Mouse (Mus musculus) neural tube, embryonic 12.5 days (tissue): ENCODE results near the gene Enpp7. TPM values are rescaled to one million over a fixed set of nuclear protein-coding genes. Genes with fewer than 3 reads are reported as not detected.

Experiments used
- ATAC-seq: fragments of 200-750 bp; cut with Nextera tagmentation; 2 replicates; pipeline ENCODE4 v1.8.0; 2017; ENCODE audit warnings: low read depth, mild to moderate bottlenecking, moderate TSS enrichment, moderate library complexity; ENCODE audit not compliant: low FRiP score
- H3K27ac ChIP-seq: fragments of 300-500 bp; sonication (generic); 2 replicates; pipeline ENCODE4 v1.5.1; 2016
- H3K27me3 ChIP-seq: fragments of 300-500 bp; sonication (generic); replicated peaks from 2 replicates; pipeline ENCODE4 v1.6.1; 2016; ENCODE audit warnings: mild to moderate bottlenecking
- H3K36me3 ChIP-seq: fragments of 300-500 bp; sonication (generic); 2 replicates; pipeline ENCODE4 v1.6.1; 2016; ENCODE audit warnings: mild to moderate bottlenecking
- H3K4me1 ChIP-seq: fragments of 300-500 bp; sonication (generic); 2 replicates; pipeline ENCODE4 v1.6.1; 2016
- H3K4me2 ChIP-seq: fragments of 300-500 bp; sonication (generic); replicated peaks from 2 replicates; pipeline ENCODE4 v1.6.1; 2016; ENCODE audit warnings: mild to moderate bottlenecking
- H3K4me3 ChIP-seq: fragments of 300-500 bp; sonication (generic); 2 replicates; pipeline ENCODE4 v1.5.1; 2016
- H3K9ac ChIP-seq: fragments of 300-500 bp; sonication (generic); 2 replicates; pipeline ENCODE4 v1.6.1; 2016; ENCODE audit warnings: mild to moderate bottlenecking
- H3K9me3 ChIP-seq: fragments of 300-500 bp; sonication (generic); 2 replicates; pipeline ENCODE4 v1.6.1; 2016; ENCODE audit warnings: mild to moderate bottlenecking
- WGBS: fragments of 180-500 bp; shearing (Covaris S2); methylation state at CpG from one replicate; pipeline ENCODE4 v1.1.7; 2016; 5-methylcytosine and 5-hydroxymethylcytosine counted together
- polyA plus RNA-seq: library from polyadenylated mRNA; unstranded; fragments of >200 nt; fragmentation: Nextera tagmentation; extraction: Ambion mirVana; gene quantifications from 2 replicates; pipeline ENCODE4 v1.2.1, GENCODE M21; 2016

Gene Enpp7
- polyA plus RNA-seq, 1 experiment from 2014 or later, result not detected

DNA sequence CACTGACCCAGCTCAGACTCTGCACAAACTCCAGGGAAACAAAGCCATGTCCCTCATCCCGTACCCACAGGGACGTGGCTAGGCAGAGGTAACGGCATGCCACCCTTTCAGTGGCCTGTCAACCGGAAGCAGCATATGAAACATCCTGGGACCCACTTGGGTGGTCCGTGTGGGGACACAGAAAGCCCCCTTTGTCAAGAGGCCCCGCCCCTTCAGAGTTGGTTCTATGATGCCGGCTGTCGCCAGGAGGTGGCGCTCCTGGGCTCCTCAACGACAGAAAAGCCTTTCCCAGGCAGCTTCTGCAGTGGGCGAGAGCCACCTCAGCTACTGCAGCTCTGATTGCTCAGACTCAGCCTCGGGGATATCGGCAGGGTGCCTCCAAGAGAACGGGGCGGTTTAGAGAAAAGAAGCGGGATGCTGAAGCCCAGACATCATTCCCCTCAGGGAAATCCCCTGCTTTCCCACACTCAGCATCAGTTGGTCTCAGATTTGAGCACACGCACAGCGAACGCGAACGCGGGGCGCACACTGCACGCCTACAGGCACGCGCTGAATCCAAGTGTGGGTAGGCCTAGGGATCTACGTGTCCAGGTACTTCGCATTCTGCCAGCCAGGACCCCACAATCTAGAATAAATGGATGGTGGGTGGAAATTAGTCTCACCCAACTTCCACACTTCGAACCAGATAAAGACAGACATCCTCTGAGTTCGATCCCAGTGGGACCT lies 10.7 kb downstream of the Enpp7 start:
- ATAC-seq, result peak; percentile 73
- 7% methylated on average over 30 of the region's 30 CpGs for WGBS
- Histone ChIP-seq H3K27ac (no peak overlapping the region), H3K36me3 (no peaks in the 10 kb centered on the region), H3K4me2 (peak overlapping the region; percentile 52), H3K27me3 (0 out of 2 replicates have a peak, but pooled peaks cover 9% of the 10 kb centered on the region), H3K9me3 (no peaks in the 10 kb centered on the region), H3K4me3 (peak overlapping the region; percentile 8; the same call in 1 of the 2 replicates), H3K4me1 (peaks cover 28% of the 10 kb centered on the region), H3K9ac (no peak overlapping the region; the same call in 1 of the 2 replicates)

DNA sequence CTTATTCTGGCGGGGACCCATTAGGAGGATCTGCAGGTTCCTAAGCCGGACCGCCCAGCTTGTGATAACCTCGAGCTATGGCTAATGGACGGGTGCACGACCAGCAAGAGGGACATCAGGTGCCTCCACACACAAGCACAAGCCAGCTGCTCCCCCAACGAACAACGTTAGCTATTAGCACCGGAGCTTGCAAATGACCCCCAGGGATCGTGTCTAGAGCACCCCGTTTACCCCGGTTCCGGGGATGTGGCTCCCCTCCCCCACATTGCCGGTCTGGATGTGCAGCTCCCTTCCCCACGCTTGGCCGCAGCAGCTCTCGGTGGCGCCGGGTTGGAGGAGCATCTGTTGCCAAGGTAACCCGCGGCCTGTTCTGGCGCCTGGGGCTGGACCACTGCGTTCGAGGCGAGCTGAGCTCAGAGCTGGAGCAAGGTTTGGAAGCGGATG lies 11.4 kb downstream of the Enpp7 start:
- Histone ChIP-seq H3K4me3 (no peak overlapping the region), H3K27me3 (0 out of 2 replicates have a peak, but pooled peaks cover 9% of the 10 kb centered on the region), H3K27ac (peak overlapping the region; percentile 50; the same call in 1 of the 2 replicates), H3K9me3 (0 out of 2 replicates have a peak, but pooled peaks cover 4% of the 10 kb centered on the region), H3K4me1 (peaks cover 28% of the 10 kb centered on the region), H3K4me2 (peak overlapping the region; percentile 52), H3K36me3 (no peaks in the 10 kb centered on the region), H3K9ac (no peak overlapping the region)
- WGBS, result 3% methylated on average over 26 of the region's 26 CpGs
- ATAC-seq, result peak; percentile 59

GRCm38 (mm10) chr11:119000877-119001276 lies 12.9 kb downstream of the Enpp7 start:
- Histone ChIP-seq H3K4me2 (no peak overlapping the region), H3K27me3 (0 out of 2 replicates have a peak, but pooled peaks cover 5% of the 10 kb centered on the region), H3K9me3 (0 out of 2 replicates have a peak, but pooled peaks cover 4% of the 10 kb centered on the region), H3K27ac (no peak overlapping the region), H3K9ac (no peak overlapping the region), H3K4me1 (peaks cover 20% of the 10 kb centered on the region), H3K4me3 (no peak overlapping the region), H3K36me3 (no peaks in the 10 kb centered on the region)
- ATAC-seq, result no peak
- 58% methylated on average over 2 of the region's 2 CpGs for WGBS

DNA sequence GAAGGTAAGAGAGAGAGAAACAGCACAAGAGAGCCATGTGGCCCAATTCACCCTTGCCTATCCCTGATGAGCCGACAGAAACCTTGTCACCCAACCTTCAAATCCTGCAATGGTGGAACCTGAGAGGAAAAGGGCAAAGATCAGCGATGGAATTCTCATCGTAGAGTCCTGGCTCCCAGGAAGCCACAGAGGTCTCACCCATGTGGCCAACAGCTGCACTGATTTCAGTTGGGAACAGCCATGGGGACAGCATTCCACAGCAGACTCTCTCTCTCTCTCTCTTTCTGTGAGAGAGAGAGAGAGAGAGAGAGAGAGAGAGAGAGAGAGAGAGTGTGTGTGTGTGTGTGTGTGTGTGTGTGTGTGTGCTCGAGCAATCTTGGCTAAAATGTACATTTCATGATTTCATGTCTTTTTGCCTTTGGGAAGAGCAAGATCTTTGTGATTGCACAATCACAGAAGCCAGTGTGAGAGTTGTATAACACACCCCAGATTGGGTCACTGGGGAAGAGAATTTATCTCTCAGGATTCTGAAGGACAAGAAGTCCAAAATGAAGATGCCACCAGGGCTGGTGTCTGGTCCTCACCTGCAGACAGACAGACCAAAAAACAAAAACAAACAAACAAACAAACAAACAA lies 13.6 kb downstream of the Enpp7 start:
- no peak for ATAC-seq
- Histone ChIP-seq H3K27ac (no peak overlapping the region), H3K27me3 (0 out of 2 replicates have a peak, but pooled peaks cover 5% of the 10 kb centered on the region), H3K4me2 (no peak overlapping the region), H3K9me3 (0 out of 2 replicates have a peak, but pooled peaks cover 4% of the 10 kb centered on the region), H3K4me3 (no peak overlapping the region), H3K9ac (no peak overlapping the region), H3K4me1 (peaks cover 18% of the 10 kb centered on the region), H3K36me3 (no peaks in the 10 kb centered on the region)
- WGBS, result 65% methylated on average over 4 of the region's 4 CpGs

GRCm38 (mm10) chr11:119005547-119006275 lies 17.7 kb downstream of the Enpp7 start:
- Histone ChIP-seq H3K4me3 (no peak overlapping the region), H3K4me1 (no peaks in the 10 kb centered on the region), H3K9ac (no peak overlapping the region), H3K27ac (no peak overlapping the region), H3K9me3 (0 out of 2 replicates have a peak, but pooled peaks cover 4% of the 10 kb centered on the region), H3K36me3 (no peaks in the 10 kb centered on the region), H3K27me3 (no peaks in the 10 kb centered on the region), H3K4me2 (no peak overlapping the region)
- WGBS, result 93% methylated on average over 10 of the region's 10 CpGs
- ATAC-seq, result no peak

DNA sequence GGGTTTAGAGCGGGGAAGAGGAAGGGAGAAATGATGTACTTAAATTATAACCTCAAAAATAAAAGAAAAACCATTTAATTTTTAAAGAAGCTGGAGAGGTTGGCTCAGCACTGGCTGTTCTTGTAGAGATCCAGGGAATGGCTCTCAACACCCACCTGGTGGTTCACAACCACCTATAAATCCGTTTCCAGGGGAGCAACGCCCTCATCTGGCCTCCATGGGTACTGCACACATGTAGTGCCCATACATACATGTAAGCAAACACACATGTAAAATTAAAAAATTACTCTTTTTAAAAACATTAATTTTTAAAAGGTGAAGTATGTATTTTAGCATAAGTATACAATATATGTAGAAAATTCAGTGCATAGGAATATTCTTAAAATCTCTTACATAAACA lies 18.5 kb downstream of the Enpp7 start:
- no peak overlapping the region for H3K4me3 ChIP-seq

DNA sequence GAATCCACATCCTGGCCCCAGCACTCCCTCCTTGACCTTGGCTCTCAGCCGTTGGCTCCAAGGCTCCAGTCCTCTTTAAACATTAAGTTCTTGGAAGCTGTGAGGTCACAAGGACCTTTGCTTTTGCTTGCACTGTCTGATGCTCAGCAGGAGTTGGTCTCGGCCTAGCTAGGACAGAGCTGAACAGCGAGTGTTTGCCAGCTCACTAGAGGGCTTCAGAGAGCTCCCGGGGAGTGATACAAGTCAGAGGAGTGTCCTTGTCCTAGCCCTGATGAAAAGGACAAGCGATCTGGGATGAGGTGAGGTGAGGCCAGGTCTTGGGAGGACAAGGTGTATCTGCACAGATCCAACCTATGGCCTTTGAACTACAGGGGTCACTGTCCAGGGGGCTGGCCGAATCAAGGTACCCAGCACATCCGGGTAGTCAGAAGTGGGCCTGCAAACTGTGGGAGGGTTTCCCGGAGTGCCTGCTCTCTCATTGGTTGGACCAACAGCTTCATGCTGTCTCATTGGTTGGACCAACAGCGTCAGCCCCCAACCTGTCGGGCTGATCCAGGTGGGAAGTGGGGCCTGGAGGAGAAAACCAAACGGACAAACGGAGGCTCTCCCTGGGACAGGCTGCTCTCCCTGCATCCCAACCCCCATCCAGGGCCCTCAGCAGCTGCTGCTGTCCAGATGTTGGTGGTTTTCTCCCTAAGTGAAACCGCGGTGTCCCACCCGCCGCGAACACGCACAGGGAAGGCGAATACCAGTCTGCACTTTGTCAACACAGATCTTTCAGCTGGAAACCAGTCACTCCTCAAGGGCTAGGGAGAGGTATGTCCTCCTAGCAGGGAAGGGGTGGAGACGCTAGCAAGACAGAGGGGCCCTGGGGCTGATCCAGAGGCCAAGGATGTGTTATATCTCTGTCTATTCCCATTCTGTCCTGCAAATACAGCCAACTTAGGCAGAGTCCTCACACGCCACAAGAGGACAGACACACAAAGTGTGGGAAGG lies 19.8 kb downstream of the Enpp7 start:
- Histone ChIP-seq H3K27me3 (no peaks in the 10 kb centered on the region), H3K4me2 (peak overlapping the region; percentile 49), H3K9me3 (0 out of 2 replicates have a peak, but pooled peaks cover 4% of the 10 kb centered on the region), H3K36me3 (no peaks in the 10 kb centered on the region), H3K27ac (no peak overlapping the region), H3K4me1 (no peaks in the 10 kb centered on the region), H3K4me3 (0 out of 2 replicates have a peak overlapping the region, but pooled peaks have one; percentile 17), H3K9ac (no peak overlapping the region)
- WGBS, result 21% methylated on average over 21 of the region's 21 CpGs
- ATAC-seq, result no peak

More for the DNA sequence above, 18.5 kb downstream of the Enpp7 start:
- WGBS, result 71% methylated on average over 3 of the region's 3 CpGs
- no peaks in the 10 kb centered on the region for H3K4me1 ChIP-seq
- ATAC-seq, result no peak
- no peak overlapping the region for H3K27ac ChIP-seq
- H3K9ac ChIP-seq, result no peak overlapping the region
- H3K36me3 ChIP-seq, result no peaks in the 10 kb centered on the region
- no peaks in the 10 kb centered on the region for H3K27me3 ChIP-seq
- no peak overlapping the region for H3K4me2 ChIP-seq
- H3K9me3 ChIP-seq, result 0 out of 2 replicates have a peak, but pooled peaks cover 4% of the 10 kb centered on the region

DNA sequence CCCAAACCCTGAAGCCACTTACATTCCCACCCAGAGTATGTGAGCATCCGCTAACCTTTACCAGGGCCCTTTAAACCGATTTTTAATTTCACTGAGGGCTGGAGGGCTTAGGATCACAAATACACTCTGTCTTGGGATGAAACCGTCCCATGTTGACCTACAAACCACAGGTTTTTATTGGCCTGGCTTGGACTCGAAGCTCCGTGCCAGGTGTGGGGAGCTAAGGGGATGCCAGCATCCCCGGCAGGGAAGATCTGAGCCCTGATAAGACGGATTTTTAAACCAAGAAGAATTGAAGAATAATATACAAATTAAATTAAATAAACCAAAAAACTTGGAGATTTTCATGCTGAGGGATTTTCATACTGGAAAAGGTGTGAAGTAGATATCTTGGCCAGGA lies 26.5 kb downstream of the Enpp7 start:
- WGBS, result 87% methylated on average over 7 of the region's 7 CpGs
- Histone ChIP-seq H3K36me3 (no peaks in the 10 kb centered on the region), H3K27me3 (no peaks in the 10 kb centered on the region), H3K4me1 (no peaks in the 10 kb centered on the region; the same call in none of the 2 replicates), H3K27ac (no peak overlapping the region), H3K9me3 (no peaks in the 10 kb centered on the region), H3K4me3 (no peak overlapping the region), H3K4me2 (no peak overlapping the region), H3K9ac (no peak overlapping the region)
- no peak for ATAC-seq

DNA sequence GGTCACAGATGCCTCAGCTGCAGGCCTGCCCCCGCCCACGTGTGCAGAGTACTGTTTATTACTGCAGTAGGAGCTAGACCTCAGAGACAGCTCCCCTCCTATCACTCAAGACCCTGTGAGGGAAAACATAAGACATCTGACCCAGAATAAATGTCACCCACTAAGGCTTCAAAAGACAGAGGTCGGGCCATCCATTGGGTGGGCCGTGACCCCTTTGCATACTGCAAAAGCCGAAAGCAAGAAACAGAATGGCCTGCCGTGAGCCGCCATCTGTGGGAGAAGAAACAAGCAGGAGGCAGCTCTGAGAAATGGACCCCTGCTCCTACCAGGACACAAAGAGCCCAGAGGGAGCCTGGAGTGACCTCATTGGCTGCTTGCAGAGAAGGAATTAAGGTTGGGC lies 29.5 kb downstream of the Enpp7 start:
- no peak for ATAC-seq
- 27% methylated on average over 7 of the region's 7 CpGs for WGBS
- H3K9ac ChIP-seq, result no peak overlapping the region; the same call in 1 of the 2 replicates

GRCm38 (mm10) chr11:119021180-119021579 lies 33.2 kb downstream of the Enpp7 start:
- Histone ChIP-seq H3K9me3 (no peaks in the 10 kb centered on the region), H3K36me3 (peaks cover 8% of the 10 kb centered on the region), H3K27me3 (no peaks in the 10 kb centered on the region; the same call in 1 of the 2 replicates), H3K27ac (no peak overlapping the region), H3K4me1 (peaks cover 25% of the 10 kb centered on the region), H3K4me3 (no peak overlapping the region), H3K9ac (no peak overlapping the region), H3K4me2 (no peak overlapping the region)
- 95% methylated on average over 7 of the region's 7 CpGs for WGBS
- ATAC-seq, result no peak

More for the DNA sequence above, 29.5 kb downstream of the Enpp7 start:
- Histone ChIP-seq H3K4me3 (no peak overlapping the region), H3K4me2 (no peak overlapping the region), H3K27me3 (no peaks in the 10 kb centered on the region; the same call in 1 of the 2 replicates), H3K36me3 (no peaks in the 10 kb centered on the region), H3K4me1 (no peaks in the 10 kb centered on the region; the same call in none of the 2 replicates), H3K27ac (no peak overlapping the region), H3K9me3 (no peaks in the 10 kb centered on the region)
